Mouse (Mus musculus) testis, adult 2 months (tissue): ENCODE measurements around the gene Mapk1ip1l.

Source experiments
- CTCF ChIP-seq: fragments of 200-500 bp; IDR thresholded peaks from 2 replicates; pipeline ENCODE4 v1.5.1; 2012; ENCODE audit warnings: low read depth, mild to moderate bottlenecking, inconsistent platforms, low read length, moderate library complexity; ENCODE audit not compliant: control insufficient read depth, insufficient read depth, insufficient replicate concordance
- POLR2A ChIP-seq: fragments of 200-500 bp; IDR thresholded peaks from 2 replicates; pipeline ENCODE4 v1.6.1; 2012; ENCODE audit warnings: low read depth, mild to moderate bottlenecking, inconsistent platforms, low read length, moderate library complexity; ENCODE audit not compliant: control insufficient read depth

DNA sequence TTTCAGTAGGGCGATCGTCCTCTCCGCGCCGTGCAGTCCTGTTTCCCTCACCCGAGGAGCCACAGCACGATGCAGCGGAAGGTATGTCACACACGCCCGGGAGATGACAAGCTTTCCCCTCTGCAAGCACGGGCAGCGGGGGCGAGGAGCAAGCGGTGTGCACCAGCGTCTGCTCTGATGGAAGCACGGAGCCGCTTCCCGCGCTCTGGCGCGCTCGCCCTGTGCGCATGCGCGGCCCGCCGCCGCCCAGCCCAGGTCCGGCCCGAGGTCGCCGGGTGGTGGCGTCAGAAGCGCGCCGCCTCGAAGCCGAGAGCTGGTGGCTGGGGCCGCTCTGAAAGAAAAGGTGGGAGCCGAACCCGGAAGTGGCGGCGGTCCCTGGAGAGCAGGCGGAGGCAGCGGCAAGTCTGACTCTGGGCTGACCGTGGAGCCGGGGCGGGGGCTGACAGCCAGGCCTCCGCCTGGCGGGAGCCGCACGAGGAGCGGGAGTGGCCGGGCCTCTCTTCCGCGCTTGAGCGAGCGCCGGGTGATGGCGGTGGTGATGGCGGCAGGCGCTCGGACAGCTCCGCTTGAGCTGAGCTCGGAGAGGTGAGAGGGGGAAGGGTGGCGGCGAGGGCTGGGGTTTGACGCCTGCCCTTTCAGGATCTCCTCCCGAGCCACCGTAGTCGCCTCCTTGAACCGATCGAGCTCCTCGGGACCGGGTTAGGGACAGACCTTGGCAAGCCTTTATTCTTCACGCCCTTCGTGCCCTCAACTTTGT, 21.3 kb upstream of the Mapk1ip1l start, which contains the start of the genes Wdhd1 and Socs4:
- TF ChIP-seq CTCF (peak; percentile 3; the same call in 1 of the 2 replicates), POLR2A (peak; percentile 70)
